Mouse (Mus musculus): ENCODE data around the gene Phlda1.

The Phlda1 gene

DNA sequence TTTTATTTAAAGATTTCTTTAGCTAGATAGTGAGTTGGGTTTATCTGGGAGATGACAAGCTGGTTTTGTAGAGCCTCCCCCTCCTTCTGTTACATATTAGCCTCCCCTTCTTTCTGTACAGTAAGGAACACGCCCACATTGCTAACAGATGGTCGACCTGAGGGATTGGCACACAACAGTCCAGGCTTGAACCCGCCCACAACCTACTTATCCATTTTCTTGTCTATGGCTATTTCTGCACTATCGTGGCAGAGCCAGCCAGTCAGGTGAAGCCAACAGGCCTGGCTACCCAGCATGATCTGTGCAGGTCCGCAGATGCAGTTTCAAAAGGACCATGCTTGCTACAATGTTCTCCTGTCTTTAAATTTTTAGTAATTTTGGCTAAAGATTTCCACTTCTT, 21.0 kb downstream of the Phlda1 start:
- CTCF ChIA-PET: no interaction called here

- CTCF ChIA-PET: no interaction called here
Observed at GRCm38 (mm10) chr10:111527613-111528012, 21.5 kb downstream of the Phlda1 start.

- CTCF ChIA-PET: no interaction called here
Observed at GRCm38 (mm10) chr10:111528283-111528682, 22.2 kb downstream of the Phlda1 start.

GRCm38 (mm10) chr10:111530398-111530797, 24.3 kb downstream of the Phlda1 start:
- CTCF ChIA-PET: no interaction called here

DNA sequence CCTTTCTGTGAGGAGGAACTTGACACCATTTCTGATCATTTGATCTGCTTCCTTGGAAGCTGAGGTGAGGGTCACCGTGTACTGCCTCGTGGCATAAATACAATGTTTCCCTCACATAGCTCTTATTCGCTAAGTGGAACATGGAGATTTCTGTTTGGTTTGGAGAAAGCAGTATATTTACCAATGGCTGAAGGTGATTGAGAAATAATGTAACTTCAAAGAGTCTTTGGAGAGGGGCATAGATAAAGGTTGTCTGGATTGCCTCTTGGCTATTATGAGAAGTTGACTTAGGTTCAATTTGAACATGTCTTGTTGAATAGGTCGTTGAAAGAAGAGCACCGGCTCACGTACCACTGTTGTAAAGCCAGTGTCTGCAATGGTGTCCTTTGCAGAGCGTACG, 28.6 kb downstream of the Phlda1 start:
- CTCF ChIA-PET: no interaction called here

GRCm38 (mm10) chr10:111537410-111537809, 31.3 kb downstream of the Phlda1 start:
- CTCF ChIA-PET: no interaction called here

DNA sequence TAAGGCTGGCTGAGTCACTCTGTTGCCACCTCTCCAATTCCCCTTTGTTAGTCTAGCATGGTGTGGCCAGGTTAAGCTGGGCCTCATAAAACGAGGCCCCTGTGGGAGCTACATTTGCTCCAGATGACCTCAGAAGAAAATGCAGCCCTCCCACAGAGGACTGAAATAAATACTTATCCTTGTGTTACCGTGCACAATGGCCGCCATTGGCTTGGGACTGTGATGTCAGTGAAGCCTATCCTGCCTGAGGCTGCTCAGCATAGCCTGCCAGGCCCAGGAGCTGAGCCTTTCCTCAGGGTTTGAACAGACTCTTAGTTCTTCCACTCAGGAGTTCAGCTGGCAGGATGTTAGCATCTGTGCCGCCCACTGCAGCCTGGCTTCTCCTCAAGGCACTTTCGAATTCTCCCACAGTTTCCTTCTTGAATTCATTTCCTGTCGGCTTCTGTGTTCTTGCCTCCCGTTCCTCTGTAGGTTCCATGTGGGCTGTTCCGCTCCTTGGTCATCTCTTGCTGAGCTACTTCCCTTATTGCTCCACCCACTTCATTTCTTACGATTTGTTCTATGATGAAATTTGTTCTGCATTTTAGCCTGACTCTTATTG, 33.7 kb downstream of the Phlda1 start:
- CTCF ChIA-PET: interaction anchor here (0.6 kb wide), 1 partner anchor 198 kb away, joined by 5 read pairs; no protein-coding TSS in a partner anchor

- CTCF ChIA-PET: no interaction called here
Observed at GRCm38 (mm10) chr10:111540678-111541077, 34.6 kb downstream of the Phlda1 start.

GRCm38 (mm10) chr10:111543106-111543505, 37.0 kb downstream of the Phlda1 start:
- CTCF ChIA-PET: no interaction called here

- CTCF ChIA-PET: no interaction called here
Observed at GRCm38 (mm10) chr10:111543781-111544260, 37.7 kb downstream of the Phlda1 start.

DNA sequence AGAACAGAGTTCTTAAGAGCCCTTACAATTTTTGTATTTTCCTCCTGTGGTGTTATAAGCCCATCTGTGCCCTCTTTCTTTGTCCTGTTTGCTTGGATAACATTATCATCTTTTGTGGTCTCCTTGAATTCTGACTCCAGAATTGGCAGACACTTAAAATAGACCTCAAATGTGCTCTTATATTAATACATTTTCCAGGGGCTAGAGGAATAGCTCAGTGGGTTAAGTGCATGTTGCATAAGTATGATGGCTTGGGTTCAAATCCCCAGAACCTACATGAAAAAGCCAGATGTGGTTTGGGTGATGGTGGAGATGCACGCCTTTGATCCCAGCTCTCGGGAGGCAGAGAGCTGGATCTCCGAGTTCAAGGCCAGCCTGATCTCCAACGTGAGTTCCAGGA, 38.2 kb downstream of the Phlda1 start:
- CTCF ChIA-PET: no interaction called here

DNA sequence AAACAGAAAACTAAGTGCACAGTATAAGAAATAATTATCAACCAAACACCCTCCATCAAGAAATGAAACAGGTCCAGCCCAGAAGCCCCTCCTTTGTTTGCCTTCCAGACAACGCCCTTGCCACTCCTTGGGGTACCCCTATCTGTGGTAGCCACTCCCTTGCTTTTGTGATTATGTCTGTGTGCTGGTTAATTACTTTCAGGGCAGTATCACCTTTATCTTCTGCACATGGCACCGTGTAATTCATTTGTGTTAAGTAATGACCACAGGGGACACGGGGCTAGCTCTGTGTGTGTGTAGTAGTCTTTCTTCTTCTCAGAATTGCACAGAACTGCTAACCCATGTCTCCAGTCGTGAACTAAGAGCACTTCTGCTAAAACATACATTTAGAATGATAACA, 39.6 kb downstream of the Phlda1 start:
- CTCF ChIA-PET: no interaction called here

- CTCF ChIA-PET: no interaction called here
Observed at GRCm38 (mm10) chr10:111547881-111548372, 41.8 kb downstream of the Phlda1 start.

DNA sequence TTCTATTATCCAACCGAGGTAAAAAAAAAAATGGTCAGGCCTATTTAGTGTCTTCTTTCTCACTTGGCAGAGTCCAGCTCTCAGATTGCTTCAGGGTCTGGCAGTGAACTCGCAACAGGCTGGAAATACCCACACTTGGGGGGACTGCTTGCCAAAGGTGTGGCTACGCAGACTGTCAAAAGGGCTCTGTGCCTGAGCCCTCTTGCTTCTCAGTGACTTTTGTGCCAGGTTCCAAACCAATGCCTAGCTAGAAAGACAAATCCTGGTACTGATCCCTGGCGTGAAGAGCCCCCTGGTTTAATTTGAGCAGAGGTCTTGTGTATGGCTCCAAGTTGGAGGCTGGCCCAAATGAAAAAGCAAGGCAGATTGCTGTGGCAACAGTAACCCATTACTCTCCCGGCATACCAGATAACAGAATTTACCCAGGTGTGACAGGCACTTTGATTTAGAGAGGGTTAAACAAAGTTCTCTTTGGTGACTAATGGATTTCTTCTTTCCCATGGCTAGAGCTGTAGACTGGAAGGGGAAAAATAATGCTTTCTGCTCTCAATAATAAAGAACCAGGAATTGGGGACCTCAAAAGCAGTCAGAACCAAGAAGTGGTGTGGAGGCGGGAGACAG, 44.1 kb downstream of the Phlda1 start:
- CTCF ChIA-PET: no interaction called here

GRCm38 (mm10) chr10:111553695-111554094, 47.6 kb downstream of the Phlda1 start:
- CTCF ChIA-PET: no interaction called here

DNA sequence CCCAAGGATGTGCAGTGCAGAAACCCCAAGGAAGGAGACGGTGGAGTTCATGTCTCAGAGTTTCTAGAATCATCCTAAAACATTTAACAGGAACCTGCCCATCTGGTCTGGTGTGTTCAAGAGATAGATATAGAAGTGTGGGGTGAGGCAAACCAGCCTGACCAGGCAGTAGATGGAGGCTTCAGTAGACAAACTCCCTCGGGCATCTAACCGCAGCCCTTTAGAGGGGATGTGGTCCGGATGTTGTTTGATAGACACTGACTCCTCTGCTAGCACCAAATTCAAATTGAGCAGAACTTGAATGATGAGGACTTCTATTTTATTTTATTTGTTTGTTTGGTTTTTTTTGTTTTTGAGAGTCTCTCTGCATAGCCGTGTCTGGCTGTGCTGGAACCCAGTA, 48.6 kb downstream of the Phlda1 start:
- CTCF ChIA-PET: no interaction called here

GRCm38 (mm10) chr10:111558211-111558610, 52.1 kb downstream of the Phlda1 start:
- CTCF ChIA-PET: no interaction called here

Data from spleen, embryonic (tissue).